Mouse (Mus musculus) liver, embryonic 16.5 days (tissue): ENCODE results near the gene Dscam. TPM values are rescaled to one million over a fixed set of nuclear protein-coding genes. Genes with fewer than 3 reads are reported as not detected.

Experiments used
- ATAC-seq: fragments of 200-750 bp; cut with Nextera tagmentation; 2 replicates; pipeline ENCODE4 v1.8.0; 2017; ENCODE audit warnings: low read depth, mild to moderate bottlenecking, moderate number of reproducible peaks, moderate library complexity
- H3K27ac ChIP-seq: fragments of 300-500 bp; sonication (generic); 2 replicates; pipeline ENCODE4 v1.5.1; 2014; ENCODE audit warnings: mild to moderate bottlenecking, low read length
- H3K27me3 ChIP-seq: fragments of 300-500 bp; sonication (generic); 2 replicates; pipeline ENCODE4 v1.6.1; 2014; ENCODE audit warnings: low read depth, low read length, mixed read lengths; ENCODE audit not compliant: control insufficient read depth, insufficient read depth
- H3K36me3 ChIP-seq: fragments of 300-500 bp; sonication (generic); 2 replicates; pipeline ENCODE4 v1.6.1; 2014; ENCODE audit warnings: mild to moderate bottlenecking; ENCODE audit not compliant: control insufficient read depth, insufficient read depth
- H3K4me1 ChIP-seq: fragments of 300-500 bp; sonication (generic); 2 replicates; pipeline ENCODE4 v1.6.1; 2014; ENCODE audit warnings: low read depth, low read length, mixed read lengths; ENCODE audit not compliant: control insufficient read depth
- H3K4me2 ChIP-seq: fragments of 300-500 bp; sonication (generic); 2 replicates; pipeline ENCODE4 v1.6.1; 2014; ENCODE audit warnings: low read depth, low read length, mixed read lengths
- H3K4me3 ChIP-seq: fragments of 300-500 bp; sonication (generic); 2 replicates; pipeline ENCODE4 v1.5.1; 2014; ENCODE audit warnings: low read depth, mild to moderate bottlenecking, low read length
- H3K9ac ChIP-seq: fragments of 300-500 bp; sonication (generic); 2 replicates; pipeline ENCODE4 v1.6.1; 2014; ENCODE audit warnings: low read depth, low read length
- H3K9me3 ChIP-seq: fragments of 300-500 bp; sonication (generic); replicated peaks from 2 replicates; pipeline ENCODE4 v1.6.1; 2016; ENCODE audit warnings: low read length; ENCODE audit not compliant: control insufficient read depth
- WGBS: fragments of 180-500 bp; shearing (Covaris S2); extraction: QIAGEN DNeasy Blood & Tissue Kit; methylation state at CpG from one replicate; pipeline ENCODE4 v1.1.7; 2014; ENCODE audit not compliant: insufficient replicate concordance; 5-methylcytosine and 5-hydroxymethylcytosine counted together
- polyA plus RNA-seq: library from polyadenylated mRNA; unstranded; fragments of >200 nt; fragmentation: Nextera tagmentation; extraction: Ambion mirVana; gene quantifications from 2 replicates; pipeline ENCODE4 v1.2.1, GENCODE M21; 2015

Gene Dscam
- polyA plus RNA-seq, 1 experiment from 2014 or later, result not detected

GRCm38 (mm10) chr16:96788286-96788685 lies 382.3 kb downstream of the Dscam start:
- H3K9ac ChIP-seq, result no peak overlapping the region
- WGBS, result 59% methylated on average over 5 of the region's 5 CpGs
- no peak overlapping the region for H3K27ac ChIP-seq
- H3K4me2 ChIP-seq, result no peak overlapping the region
- H3K9me3 ChIP-seq, result no peaks in the 10 kb centered on the region
- H3K27me3 ChIP-seq, result no peaks in the 10 kb centered on the region
- no peak overlapping the region for H3K4me3 ChIP-seq
- no peaks in the 10 kb centered on the region for H3K36me3 ChIP-seq
- ATAC-seq, result no peak
- H3K4me1 ChIP-seq, result no peaks in the 10 kb centered on the region

GRCm38 (mm10) chr16:96779021-96779420 lies 391.5 kb downstream of the Dscam start:
- Histone ChIP-seq H3K4me3 (no peak overlapping the region), H3K36me3 (no peaks in the 10 kb centered on the region), H3K27ac (no peak overlapping the region), H3K9ac (no peak overlapping the region), H3K4me2 (no peak overlapping the region), H3K4me1 (no peaks in the 10 kb centered on the region), H3K9me3 (no peaks in the 10 kb centered on the region), H3K27me3 (no peaks in the 10 kb centered on the region)
- WGBS, result 44% methylated on average over 5 of the region's 5 CpGs
- ATAC-seq, result no peak

- no peak for ATAC-seq
- no peak overlapping the region for H3K4me2 ChIP-seq
- no peaks in the 10 kb centered on the region for H3K9me3 ChIP-seq
- no peaks in the 10 kb centered on the region for H3K27me3 ChIP-seq
- no peak overlapping the region for H3K27ac ChIP-seq
- WGBS, result 56% methylated on average over 1 of the region's 1 CpGs
- H3K4me1 ChIP-seq, result no peaks in the 10 kb centered on the region
- no peak overlapping the region for H3K4me3 ChIP-seq
- H3K36me3 ChIP-seq, result no peaks in the 10 kb centered on the region
- H3K9ac ChIP-seq, result no peak overlapping the region
These were observed 396.3 kb downstream of the Dscam start for GRCm38 (mm10) chr16:96774245-96774644.

- Histone ChIP-seq H3K4me1 (no peaks in the 10 kb centered on the region), H3K4me3 (no peak overlapping the region), H3K36me3 (no peaks in the 10 kb centered on the region), H3K9me3 (no peaks in the 10 kb centered on the region), H3K27me3 (no peaks in the 10 kb centered on the region), H3K9ac (no peak overlapping the region), H3K4me2 (no peak overlapping the region), H3K27ac (no peak overlapping the region)
- WGBS, result 35% methylated on average over 3 of the region's 3 CpGs
- no peak for ATAC-seq
These were observed 402.6 kb downstream of the Dscam start for GRCm38 (mm10) chr16:96767985-96768384.

- Histone ChIP-seq H3K4me1 (no peaks in the 10 kb centered on the region), H3K27me3 (no peaks in the 10 kb centered on the region), H3K9me3 (no peaks in the 10 kb centered on the region), H3K4me2 (no peak overlapping the region), H3K27ac (no peak overlapping the region), H3K36me3 (no peaks in the 10 kb centered on the region), H3K9ac (no peak overlapping the region), H3K4me3 (no peak overlapping the region)
- 32% methylated on average over 4 of the region's 4 CpGs for WGBS
- no peak for ATAC-seq
These were observed 403.0 kb downstream of the Dscam start for GRCm38 (mm10) chr16:96767508-96767907.

- 21% methylated on average over 12 of the region's 12 CpGs for WGBS
- no peak for ATAC-seq
- Histone ChIP-seq H3K9ac (no peak overlapping the region), H3K4me2 (no peak overlapping the region), H3K4me3 (no peak overlapping the region), H3K9me3 (no peaks in the 10 kb centered on the region), H3K27me3 (no peaks in the 10 kb centered on the region), H3K36me3 (no peaks in the 10 kb centered on the region), H3K4me1 (no peaks in the 10 kb centered on the region), H3K27ac (no peak overlapping the region)
These were observed 409.3 kb downstream of the Dscam start for GRCm38 (mm10) chr16:96761225-96761624.

GRCm38 (mm10) chr16:96759081-96759603 lies 411.4 kb downstream of the Dscam start:
- Histone ChIP-seq H3K27me3 (no peaks in the 10 kb centered on the region), H3K4me3 (no peak overlapping the region), H3K9ac (no peak overlapping the region), H3K4me1 (no peaks in the 10 kb centered on the region), H3K36me3 (no peaks in the 10 kb centered on the region), H3K4me2 (no peak overlapping the region), H3K9me3 (no peaks in the 10 kb centered on the region), H3K27ac (no peak overlapping the region)
- 35% methylated on average over 5 of the region's 5 CpGs for WGBS
- ATAC-seq, result no peak

GRCm38 (mm10) chr16:96758381-96758780 lies 412.2 kb downstream of the Dscam start:
- no peaks in the 10 kb centered on the region for H3K36me3 ChIP-seq
- H3K9me3 ChIP-seq, result no peaks in the 10 kb centered on the region
- WGBS, result 53% methylated on average over 3 of the region's 3 CpGs
- no peak for ATAC-seq
- no peaks in the 10 kb centered on the region for H3K4me1 ChIP-seq
- no peak overlapping the region for H3K4me2 ChIP-seq
- H3K27ac ChIP-seq, result no peak overlapping the region
- H3K27me3 ChIP-seq, result no peaks in the 10 kb centered on the region
- H3K9ac ChIP-seq, result no peak overlapping the region
- H3K4me3 ChIP-seq, result no peak overlapping the region

GRCm38 (mm10) chr16:96757588-96758313 lies 412.8 kb downstream of the Dscam start:
- 7% methylated on average over 9 of the region's 9 CpGs for WGBS
- no peaks in the 10 kb centered on the region for H3K27me3 ChIP-seq
- no peaks in the 10 kb centered on the region for H3K4me1 ChIP-seq
- no peak for ATAC-seq
- H3K27ac ChIP-seq, result no peak overlapping the region
- no peak overlapping the region for H3K9ac ChIP-seq
- no peaks in the 10 kb centered on the region for H3K36me3 ChIP-seq
- no peak overlapping the region for H3K4me3 ChIP-seq
- no peaks in the 10 kb centered on the region for H3K9me3 ChIP-seq
- no peak overlapping the region for H3K4me2 ChIP-seq
